Mouse (Mus musculus): ENCODE data around the gene Tmem145. TPM values are rescaled to one million over a fixed set of nuclear protein-coding genes. Genes with fewer than 3 reads are reported as not detected.

The Tmem145 gene
- total and polyA plus RNA-seq, 3 experiments, result not detected

- H3K4me3 ChIP-seq (ENCODE audit: low read depth, low read length), result no peak overlapping the region
- TF ChIP-seq GATA2 (IDR thresholded peaks at IDR 0.05; ENCODE audit: borderline replicate concordance, low read depth, low read length), result no peak
- no peak for TF ChIP-seq GATA1 (IDR thresholded peaks at IDR 0.05; ENCODE audit: borderline replicate concordance, low read length)
- TF ChIP-seq CTCF (IDR thresholded peaks at IDR 0.05; ENCODE audit: low read depth, low read length), result no peak
- TF ChIP-seq POLR2AphosphoS5 (IDR thresholded peaks at IDR 0.05; ENCODE audit: insufficient replicate concordance, low read depth, low read length), result no peak
- TF ChIP-seq TAL1 (conservative IDR thresholded peaks at IDR 0.05; ENCODE audit: low read depth, low read length), result no peak
- DNase-seq (ENCODE audit: low spot score) (no peak), ATAC-seq (ENCODE audit: extremely low read depth, insufficient number of reproducible peaks, low FRiP score, poor library complexity, severe bottlenecking) (no peak)
- no peaks in the 10 kb centered on the region for H3K36me3 ChIP-seq (replicated peaks)
- H3K27me3 ChIP-seq (ENCODE audit: insufficient read depth, low read length), result peaks cover 67% of the 10 kb centered on the region
- no peaks in the 10 kb centered on the region for H3K9me3 ChIP-seq (replicated peaks)
- peaks cover 9% of the 10 kb centered on the region for H3K4me1 ChIP-seq (ENCODE audit: insufficient read depth, low read depth, low read length)
Measured at GRCm38 (mm10) chr7:25306614-25306996, 699 bp downstream of the Tmem145 start.

GRCm38 (mm10) chr7:25308702-25309318 is 2.9 kb downstream of the Tmem145 start:
- Histone ChIP-seq H3K4me1 (ENCODE audit: insufficient read depth, low read depth, low read length) (peaks cover 7% of the 10 kb centered on the region), H3K27me3 (ENCODE audit: insufficient read depth, low read length) (peaks cover 72% of the 10 kb centered on the region), H3K4me3 (ENCODE audit: low read depth, low read length) (no peak overlapping the region), H3K9me3 (replicated peaks) (no peaks in the 10 kb centered on the region), H3K36me3 (replicated peaks) (no peaks in the 10 kb centered on the region)
- no peak for TF ChIP-seq POLR2AphosphoS5 (IDR thresholded peaks at IDR 0.05; ENCODE audit: insufficient replicate concordance, low read depth, low read length)
- DNase-seq (ENCODE audit: low spot score), result no peak
- no peak for ATAC-seq (ENCODE audit: extremely low read depth, insufficient number of reproducible peaks, low FRiP score, poor library complexity, severe bottlenecking)

GRCm38 (mm10) chr7:25309425-25309824 is 3.5 kb downstream of the Tmem145 start:
- peaks cover 7% of the 10 kb centered on the region; the same call in 1 of the 2 replicates for H3K4me1 ChIP-seq (ENCODE audit: insufficient read depth, low read depth, low read length)
- no peak overlapping the region for H3K4me3 ChIP-seq (ENCODE audit: low read depth, low read length)
- TF ChIP-seq TAL1 (conservative IDR thresholded peaks at IDR 0.05; ENCODE audit: low read depth, low read length) (no peak), GATA2 (IDR thresholded peaks at IDR 0.05; ENCODE audit: borderline replicate concordance, low read depth, low read length) (no peak), GATA1 (IDR thresholded peaks at IDR 0.05; ENCODE audit: borderline replicate concordance, low read length) (no peak), CTCF (IDR thresholded peaks at IDR 0.05; ENCODE audit: low read depth, low read length) (no peak), POLR2AphosphoS5 (IDR thresholded peaks at IDR 0.05; ENCODE audit: insufficient replicate concordance, low read depth, low read length) (no peak)
- peaks cover 72% of the 10 kb centered on the region for H3K27me3 ChIP-seq (ENCODE audit: insufficient read depth, low read length)
- no peak for ATAC-seq (ENCODE audit: extremely low read depth, insufficient number of reproducible peaks, low FRiP score, poor library complexity, severe bottlenecking)
- no peaks in the 10 kb centered on the region for H3K9me3 ChIP-seq (replicated peaks)
- no peak for DNase-seq (ENCODE audit: low spot score)
- no peaks in the 10 kb centered on the region for H3K36me3 ChIP-seq (replicated peaks)

- TF ChIP-seq CTCF (IDR thresholded peaks at IDR 0.05; ENCODE audit: low read depth, low read length) (no peak), GATA1 (IDR thresholded peaks at IDR 0.05; ENCODE audit: borderline replicate concordance, low read length) (no peak), POLR2AphosphoS5 (IDR thresholded peaks at IDR 0.05; ENCODE audit: insufficient replicate concordance, low read depth, low read length) (no peak), GATA2 (IDR thresholded peaks at IDR 0.05; ENCODE audit: borderline replicate concordance, low read depth, low read length) (no peak), TAL1 (conservative IDR thresholded peaks at IDR 0.05; ENCODE audit: low read depth, low read length) (no peak)
- ATAC-seq (ENCODE audit: extremely low read depth, insufficient number of reproducible peaks, low FRiP score, poor library complexity, severe bottlenecking), result no peak
- no peak for DNase-seq (ENCODE audit: low spot score)
- Histone ChIP-seq H3K27me3 (ENCODE audit: insufficient read depth, low read length) (peaks cover 74% of the 10 kb centered on the region), H3K9me3 (replicated peaks) (no peaks in the 10 kb centered on the region), H3K36me3 (replicated peaks) (no peaks in the 10 kb centered on the region), H3K4me1 (ENCODE audit: insufficient read depth, low read depth, low read length) (peaks cover 15% of the 10 kb centered on the region), H3K4me3 (ENCODE audit: low read depth, low read length) (no peak overlapping the region)
Measured at GRCm38 (mm10) chr7:25311193-25311592, 5.3 kb downstream of the Tmem145 start.

GRCm38 (mm10) chr7:25313325-25313724 is 7.4 kb downstream of the Tmem145 start:
- Histone ChIP-seq H3K36me3 (replicated peaks) (no peaks in the 10 kb centered on the region), H3K27me3 (ENCODE audit: insufficient read depth, low read length) (peaks cover 60% of the 10 kb centered on the region), H3K9me3 (replicated peaks) (no peaks in the 10 kb centered on the region), H3K4me1 (ENCODE audit: insufficient read depth, low read depth, low read length) (peaks cover 27% of the 10 kb centered on the region), H3K4me3 (ENCODE audit: low read depth, low read length) (no peak overlapping the region)
- DNase-seq (ENCODE audit: low spot score) (no peak), ATAC-seq (ENCODE audit: extremely low read depth, insufficient number of reproducible peaks, low FRiP score, poor library complexity, severe bottlenecking) (no peak)
- TF ChIP-seq TAL1 (conservative IDR thresholded peaks at IDR 0.05; ENCODE audit: low read depth, low read length) (no peak), GATA1 (IDR thresholded peaks at IDR 0.05; ENCODE audit: borderline replicate concordance, low read length) (no peak), GATA2 (IDR thresholded peaks at IDR 0.05; ENCODE audit: borderline replicate concordance, low read depth, low read length) (no peak), POLR2AphosphoS5 (IDR thresholded peaks at IDR 0.05; ENCODE audit: insufficient replicate concordance, low read depth, low read length) (no peak), CTCF (IDR thresholded peaks at IDR 0.05; ENCODE audit: low read depth, low read length) (no peak)

- TF ChIP-seq TAL1 (conservative IDR thresholded peaks at IDR 0.05; ENCODE audit: low read depth, low read length) (no peak), POLR2AphosphoS5 (IDR thresholded peaks at IDR 0.05; ENCODE audit: insufficient replicate concordance, low read depth, low read length) (no peak), CTCF (IDR thresholded peaks at IDR 0.05; ENCODE audit: low read depth, low read length) (no peak), GATA2 (IDR thresholded peaks at IDR 0.05; ENCODE audit: borderline replicate concordance, low read depth, low read length) (no peak), GATA1 (IDR thresholded peaks at IDR 0.05; ENCODE audit: borderline replicate concordance, low read length) (no peak)
- DNase-seq (ENCODE audit: low spot score), result no peak
- Histone ChIP-seq H3K4me1 (ENCODE audit: insufficient read depth, low read depth, low read length) (peaks cover 31% of the 10 kb centered on the region), H3K4me3 (ENCODE audit: low read depth, low read length) (no peak overlapping the region), H3K9me3 (replicated peaks) (no peaks in the 10 kb centered on the region), H3K27me3 (ENCODE audit: insufficient read depth, low read length) (peaks cover 48% of the 10 kb centered on the region), H3K36me3 (replicated peaks) (peaks cover 9% of the 10 kb centered on the region)
- no peak for ATAC-seq (ENCODE audit: extremely low read depth, insufficient number of reproducible peaks, low FRiP score, poor library complexity, severe bottlenecking)
Measured at GRCm38 (mm10) chr7:25314606-25315305, 8.8 kb downstream of the Tmem145 start.

All from G1E (cell line).